In genomic region chr17:11067704-11068475, GRCm38 (mm10) we compare ENCODE assay signal across 9 mouse cellular contexts.
DNase-seq lines count a peak whose midpoint lies in the region; ATAC-seq lines count a peak whose summit lies in the region.
"Had no signal": no experiment of that assay in that cellular context is flagged by ENCODE, and none has a peak within 500 bp of the region (broad histone marks: within the 10 kb centered on the region; RNA-seq: fewer than 3 reads in every experiment).

No protein-coding gene starts in this region.

- H3K4me3 ChIP-seq in forebrain, embryonic 14.5 days (ENCODE audit: low read depth, low read length): peak overlapping the region; percentile 2; the same call in 1 of the 2 replicates
- H3K4me3 ChIP-seq in lung, embryonic 16.5 days (ENCODE audit: low read length): 0 out of 2 replicates have a peak overlapping the region, but pooled peaks have one; percentile 5

- no peaks in the 10 kb centered on the region for H3K9me3 ChIP-seq in forebrain, embryonic 14.5 days (replicated peaks; ENCODE audit: control insufficient read depth, low read length)
- H3K9me3 ChIP-seq in lung, embryonic 16.5 days (ENCODE audit: control insufficient read depth, low read length): no peaks in the 10 kb centered on the region

- H3K4me1 ChIP-seq in forebrain, embryonic 14.5 days (ENCODE audit: control insufficient read depth, insufficient read depth, low read length): peaks cover 20% of the 10 kb centered on the region
- H3K4me1 ChIP-seq in lung, embryonic 16.5 days (replicated peaks; ENCODE audit: control insufficient read depth, insufficient read depth, low read length): peaks cover 6% of the 10 kb centered on the region; the same call in 1 of the 2 replicates

- peak; percentile 3 for DNase-seq in 3T3-L1 (ENCODE audit: low read depth, low spot score)
- DNase-seq in cerebellum, adult 11-12 months: peak; percentile 80
- peak; percentile 84 for DNase-seq in forebrain, embryonic 14.5 days (ENCODE audit: low spot score)
- DNase-seq in heart, postnatal 14 days: peak; percentile 54 to 68
- DNase-seq in kidney, postnatal 4 days: peak; percentile 60 to 75
- peak; percentile 85 for DNase-seq in retina, postnatal 1 day

- H3K27me3 ChIP-seq in forebrain, embryonic 14.5 days (replicated peaks; ENCODE audit: control insufficient read depth, insufficient read depth, low read length): no peaks in the 10 kb centered on the region
- no peaks in the 10 kb centered on the region for H3K27me3 ChIP-seq in lung, embryonic 16.5 days (ENCODE audit: control insufficient read depth, insufficient read depth, low read depth, low read length)
- H3K27me3 ChIP-seq: CH12.LX had no signal

- WGBS in forebrain, embryonic 14.5 days: under 1% methylated on average over 14 of the region's 14 CpGs
- 16% methylated on average over 14 of the region's 14 CpGs for WGBS in lung, embryonic 16.5 days

- H3K27ac ChIP-seq in forebrain, embryonic 14.5 days (ENCODE audit: low read depth, low read length): peak overlapping the region; percentile 49; the same call in 1 of the 2 replicates
- H3K27ac ChIP-seq in lung, embryonic 16.5 days (ENCODE audit: low read length): no peak overlapping the region

- peak; percentile 92 for ATAC-seq in forebrain, embryonic 14.5 days
- ATAC-seq in lung, embryonic 16.5 days (ENCODE audit: low read depth): peak; percentile 89
- no peak for ATAC-seq in activated CD4-positive, CD25-positive, alpha-beta regulatory T cell, adult 4 months

- H3K4me2 ChIP-seq in forebrain, embryonic 14.5 days (ENCODE audit: low read length): peak overlapping the region; percentile 37
- peak overlapping the region; percentile 24 for H3K4me2 ChIP-seq in lung, embryonic 16.5 days (ENCODE audit: low read depth, low read length)

- H3K36me3 ChIP-seq in forebrain, embryonic 14.5 days (ENCODE audit: control insufficient read depth, insufficient read depth, low read length): no peaks in the 10 kb centered on the region
- no peaks in the 10 kb centered on the region for H3K36me3 ChIP-seq in lung, embryonic 16.5 days (ENCODE audit: control insufficient read depth, insufficient read depth, low read length)

- peak overlapping the region; percentile 41; the same call in 1 of the 2 replicates for H3K9ac ChIP-seq in forebrain, embryonic 14.5 days (ENCODE audit: low read length)
- no peak overlapping the region for H3K9ac ChIP-seq in lung, embryonic 16.5 days (ENCODE audit: low read length)

- intact Hi-C loops in heart, postnatal 14 days (cut with DNase I): loop anchor here (5.0 to 10.0 kb wide), 4 partner anchors 553 to 1901 kb away; no protein-coding TSS in a partner anchor

Comparison
In these comparisons a context has a peak if more than half of its experiments do, and no peak if none do; other contexts are left out.
1. DNase-seq: peak in every context shown above with its lines; median percentile 85 in retina, postnatal 1 day; 84 in forebrain, embryonic 14.5 days; 80 in cerebellum, adult 11-12 months; 68 in kidney, postnatal 4 days; 61 in heart, postnatal 14 days; 3 in 3T3-L1.